Mouse (Mus musculus) CH12.LX (cell line): Measurements from ENCODE around the gene Myh13. TPM values are rescaled to one million over a fixed set of nuclear protein-coding genes. Genes with fewer than 3 reads are reported as not detected.

Experiments
- DNase-seq: peaks from one replicate; pipeline ENCODE4 v3.0.0-alpha.2; 2013; ENCODE audit errors: extremely low read depth
- H3K27ac ChIP-seq: 2 replicates; pipeline ENCODE4 v1.5.1; 2012; ENCODE audit warnings: low read depth, mild to moderate bottlenecking, control low read depth, moderate library complexity; ENCODE audit not compliant: insufficient read depth
- H3K27me3 ChIP-seq: replicated peaks from 2 replicates; pipeline ENCODE3; 2012; ENCODE audit warnings: inconsistent platforms
- H3K36me3 ChIP-seq, 2 experiments: replicated peaks in 1 of 2; 2 replicates each; pipeline versions ENCODE3 to v1.6.1; 2012; ENCODE audit warnings: inconsistent platforms in 1 of 2, low read length in 1 of 2, mild to moderate bottlenecking in 1 of 2, mixed read lengths in 1 of 2, moderate library complexity in 1 of 2; ENCODE audit not compliant: control insufficient read depth in 1 of 2, insufficient read depth in 1 of 2
- H3K4me1 ChIP-seq, 2 experiments: 2 replicates each; pipeline ENCODE4 v1.6.1; 2012; ENCODE audit warnings: inconsistent platforms in 1 of 2, moderate library complexity in 1 of 2; ENCODE audit not compliant: insufficient read depth in 2 of 2, control insufficient read depth in 1 of 2
- H3K4me2 ChIP-seq: 2 replicates; pipeline ENCODE4 v1.6.1; 2012; ENCODE audit warnings: low read depth, mild to moderate bottlenecking, control low read depth; ENCODE audit not compliant: poor library complexity, insufficient read depth, severe bottlenecking
- H3K4me3 ChIP-seq, 3 experiments: fragments of 150-350 bp in 1 of 3; sonication (generic) in 1 of 3; replicated peaks in 1 of 3; 2 replicates each; pipeline versions ENCODE3 to v1.5.1; 2011 to 2012; ENCODE audit warnings: low read depth in 2 of 3, low read length in 2 of 3, mild to moderate bottlenecking in 2 of 3, moderate library complexity in 2 of 3, control low read depth in 1 of 3, improper control_type of control experiment in 1 of 3, inconsistent platforms in 1 of 3, mixed read lengths in 1 of 3; ENCODE audit not compliant: poor library complexity in 1 of 3
- H3K79me2 ChIP-seq: replicated peaks from 2 replicates; pipeline ENCODE4 v1.6.1; 2012; ENCODE audit warnings: mild to moderate bottlenecking, moderate library complexity; ENCODE audit not compliant: control insufficient read depth, poor library complexity, insufficient read depth, severe bottlenecking; ENCODE audit errors: extremely low read depth
- H3K9ac ChIP-seq: 2 replicates; pipeline ENCODE4 v1.6.1; 2012; ENCODE audit warnings: low read depth, mild to moderate bottlenecking, control low read depth, moderate library complexity; ENCODE audit not compliant: insufficient read depth
- H3K9me3 ChIP-seq: replicated peaks from 2 replicates; pipeline ENCODE3; 2012; ENCODE audit warnings: low read length, inconsistent platforms, mixed read lengths
- CHD1 ChIP-seq: IDR thresholded peaks from 2 replicates; pipeline ENCODE4 v1.6.1; 2012; ENCODE audit warnings: low read depth, low read length, improper control_type of control experiment, inconsistent platforms
- CHD2 ChIP-seq: IDR thresholded peaks from 2 replicates; pipeline ENCODE4 v1.6.1; 2011; ENCODE audit warnings: low read length, improper control_type of control experiment
- CTCF ChIP-seq, 2 experiments: IDR thresholded peaks in 1 of 2; conservative IDR thresholded peaks in 1 of 2; 2 replicates each; pipeline ENCODE4 v1.5.1; 2011 to 2012; ENCODE audit warnings: low read depth in 2 of 2, low read length in 2 of 2, improper control_type of control experiment in 1 of 2, inconsistent platforms in 1 of 2, mild to moderate bottlenecking in 1 of 2, moderate library complexity in 1 of 2
- E2F4 ChIP-seq: IDR thresholded peaks from 2 replicates; pipeline ENCODE4 v1.6.1; 2011; ENCODE audit warnings: low read depth, low read length, improper control_type of control experiment; ENCODE audit not compliant: insufficient replicate concordance
- ELF1 ChIP-seq: IDR thresholded peaks from 2 replicates; pipeline ENCODE4 v1.6.1; 2014; ENCODE audit warnings: low read depth, mild to moderate bottlenecking, inconsistent platforms, low read length, improper control_type of control experiment
- HCFC1 ChIP-seq: IDR thresholded peaks from 2 replicates; pipeline ENCODE4 v1.6.1; 2012; ENCODE audit warnings: low read depth, mild to moderate bottlenecking, inconsistent platforms, low read length, improper control_type of control experiment
- JUN ChIP-seq: IDR thresholded peaks from 2 replicates; pipeline ENCODE4 v1.6.1; 2011; ENCODE audit warnings: low read depth, mild to moderate bottlenecking, low read length, improper control_type of control experiment, moderate library complexity; ENCODE audit not compliant: insufficient read depth
- MAX ChIP-seq: IDR thresholded peaks from 2 replicates; pipeline ENCODE4 v1.6.1; 2011; ENCODE audit warnings: low read length, improper control_type of control experiment
- MEF2A ChIP-seq: IDR thresholded peaks from 2 replicates; pipeline ENCODE4 v1.6.1; 2014; ENCODE audit warnings: low read depth, mild to moderate bottlenecking, inconsistent platforms, low read length, improper control_type of control experiment, borderline replicate concordance
- NELFE ChIP-seq: IDR thresholded peaks from 2 replicates; pipeline ENCODE4 v1.6.1; 2011; ENCODE audit warnings: low read depth, low read length, improper control_type of control experiment
- NRF1 ChIP-seq: IDR thresholded peaks from 2 replicates; pipeline ENCODE4 v1.6.1; 2014; ENCODE audit warnings: low read depth, mild to moderate bottlenecking, inconsistent platforms, low read length, improper control_type of control experiment, moderate library complexity
- POLR2A ChIP-seq: IDR thresholded peaks from 2 replicates; pipeline ENCODE4 v1.6.1; 2011; ENCODE audit warnings: low read depth, mild to moderate bottlenecking, improper control_type of control experiment, low read length
- RAD21 ChIP-seq: IDR thresholded peaks from 2 replicates; pipeline ENCODE4 v1.6.1; 2011; ENCODE audit warnings: low read depth, mild to moderate bottlenecking, low read length, improper control_type of control experiment, moderate library complexity
- RCOR1 ChIP-seq: conservative IDR thresholded peaks from 2 replicates; pipeline ENCODE4 v1.6.1; 2012; ENCODE audit warnings: low read depth, mild to moderate bottlenecking, inconsistent platforms, low read length, improper control_type of control experiment
- SIN3A ChIP-seq: IDR thresholded peaks from 2 replicates; pipeline ENCODE4 v1.6.1; 2012; ENCODE audit warnings: low read length, improper control_type of control experiment, inconsistent platforms
- SMC3 ChIP-seq: IDR thresholded peaks from 2 replicates; pipeline ENCODE4 v1.6.1; 2011; ENCODE audit warnings: low read depth, low read length, improper control_type of control experiment
- TCF12 ChIP-seq: IDR thresholded peaks from 2 replicates; pipeline ENCODE4 v1.6.1; 2014; ENCODE audit warnings: low read depth, mild to moderate bottlenecking, inconsistent platforms, low read length, improper control_type of control experiment
- USF1 ChIP-seq: IDR thresholded peaks from 2 replicates; pipeline ENCODE4 v1.6.1; 2014; ENCODE audit warnings: low read depth, mild to moderate bottlenecking, inconsistent platforms, low read length, improper control_type of control experiment
- USF2 ChIP-seq: conservative IDR thresholded peaks from 2 replicates; pipeline ENCODE4 v1.6.1; 2011; ENCODE audit warnings: low read depth, low read length, improper control_type of control experiment
- ZMIZ1 ChIP-seq: IDR thresholded peaks from 2 replicates; pipeline ENCODE4 v1.6.1; 2012; ENCODE audit warnings: low read depth, mild to moderate bottlenecking, inconsistent platforms, low read length, improper control_type of control experiment
- dilution Hi-C: fragments of 300-500 bp; cut with MboI; formaldehyde crosslinking; loops from 2 replicates; pipeline ENCODE4 v1.14.3; 2020; ENCODE audit warnings: low sequenced_read_pairs; ENCODE audit not compliant: extremely low pct_unique_long_range_greater_than_20kb, extremely low pct_ligation_motif_present
- in situ Hi-C: fragments of 300-500 bp; cut with MboI; formaldehyde crosslinking; loops from 3 replicates; pipeline ENCODE4 v1.14.3; 2019; ENCODE audit warnings: low sequenced_read_pairs, low pct_ligation_motif_present, low pct_unique_long_range_greater_than_20kb, mixed read lengths
- polyA plus RNA-seq: library from polyadenylated mRNA; unstranded; fragments of >175 nt; gene quantifications from 2 replicates; pipeline ENCODE4 v1.2.1, GENCODE M21; 2012; ENCODE audit warnings: low read depth; ENCODE audit not compliant: insufficient read length
- total RNA-seq, 2 experiments: library from RNA; depleted of rRNA; stranded (reverse); fragments of 300-350 nt in 1 of 2; fragments of >200 nt in 1 of 2; gene quantifications; 2 replicates each; pipeline ENCODE4 v1.2.3; 2012 to 2014

Gene Myh13
- total and polyA plus RNA-seq, 3 experiments = 1.1 to 2.4 (median 2.1) TPM

GRCm38 (mm10) chr11:67358031-67358430 is 36.6 kb downstream of the Myh13 start:
- H3K27me3 ChIP-seq = peaks cover 5% of the 10 kb centered on the region
- no peaks in the 10 kb centered on the region for H3K9me3 ChIP-seq
- in situ Hi-C loops (no loop called here), dilution Hi-C loops (no loop called here)
- no peak overlapping the region for H3K9ac ChIP-seq
- H3K4me3 ChIP-seq = no peak overlapping the region
- H3K4me1 ChIP-seq = peaks cover 0 to 9% of the 10 kb centered on the region in 2 experiments; a peak in 2 of 4 replicates
- H3K79me2 ChIP-seq = no peaks in the 10 kb centered on the region
- H3K4me2 ChIP-seq = no peak overlapping the region
- DNase-seq = no peak
- no peak overlapping the region for H3K27ac ChIP-seq
- TF ChIP-seq CTCF (conservative IDR thresholded peaks at IDR 0.05 in 1 of 2, IDR thresholded peaks at IDR 0.05 in 1 of 2; ENCODE audit: low read depth in 2 of 2, low read length in 2 of 2) = no peak
- TF ChIP-seq CHD1 = no peak
- no peak for TF ChIP-seq MEF2A
- no peaks in the 10 kb centered on the region for H3K36me3 ChIP-seq

- no peak for DNase-seq
- Histone ChIP-seq H3K27me3 (peaks cover 5% of the 10 kb centered on the region), H3K4me2 (no peak overlapping the region), H3K4me1 (peaks cover 5 to 13% of the 10 kb centered on the region in 2 experiments; a peak in 3 of 4 replicates), H3K79me2 (no peaks in the 10 kb centered on the region), H3K9ac (no peak overlapping the region), H3K27ac (no peak overlapping the region), H3K4me3 (no peak overlapping the region), H3K9me3 (no peaks in the 10 kb centered on the region), H3K36me3 (no peaks in the 10 kb centered on the region)
- TF ChIP-seq SMC3 = no peak
- no peak for TF ChIP-seq JUN
- dilution Hi-C loops = no loop called here
- in situ Hi-C loops = loop anchor here (10.0 kb wide), 1 partner anchor 283 kb away; no protein-coding TSS in a partner anchor
Measured at GRCm38 (mm10) chr11:67362236-67362635, 40.8 kb downstream of the Myh13 start.

DNA sequence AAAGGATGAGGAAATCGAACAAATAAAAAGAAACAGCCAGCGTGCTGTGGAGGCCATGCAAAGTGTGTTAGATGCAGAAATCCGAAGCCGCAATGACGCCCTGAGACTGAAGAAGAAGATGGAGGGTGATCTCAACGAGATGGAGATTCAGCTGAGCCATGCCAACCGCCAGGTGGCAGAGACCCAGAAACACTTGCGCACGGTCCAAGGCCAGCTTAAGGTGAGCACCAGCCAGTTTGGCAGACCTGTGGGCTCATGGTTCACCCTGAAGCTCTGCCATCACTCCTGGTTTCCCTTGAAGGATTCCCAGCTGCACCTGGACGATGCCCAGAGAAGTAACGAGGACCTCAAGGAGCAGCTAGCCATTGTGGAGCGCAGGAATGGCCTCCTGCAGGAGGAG is 43.1 kb downstream of the Myh13 start:
- Histone ChIP-seq H3K9me3 (no peaks in the 10 kb centered on the region), H3K4me1 (peaks cover 5% of the 10 kb centered on the region in 2 experiments; a peak in 2 of 4 replicates), H3K27ac (no peak overlapping the region), H3K4me3 (no peak overlapping the region), H3K4me2 (no peak overlapping the region), H3K79me2 (no peaks in the 10 kb centered on the region), H3K9ac (no peak overlapping the region), H3K36me3 (no peaks in the 10 kb centered on the region), H3K27me3 (peaks cover 2% of the 10 kb centered on the region)
- dilution Hi-C loops = no loop called here
- TF ChIP-seq E2F4 (no peak), JUN (no peak), CHD2 (no peak), USF1 (no peak), USF2 (no peak), POLR2A (no peak), SIN3A (no peak), CHD1 (no peak), HCFC1 (no peak), RAD21 (no peak), ELF1 (no peak), NELFE (no peak), TCF12 (no peak), MAX (no peak), ZMIZ1 (no peak), RCOR1 (no peak), NRF1 (no peak)
- in situ Hi-C loops = loop anchor here (10.0 kb wide), 1 partner anchor 280 kb away; no protein-coding TSS in a partner anchor
- DNase-seq = no peak
